Mouse (Mus musculus) heart, postnatal 14 days (tissue): ENCODE results near the gene Gap43. TPM values are rescaled to one million over a fixed set of nuclear protein-coding genes. Genes with fewer than 3 reads are reported as not detected.
"Not testable (repeated sequence)": the region's sequence is repeated elsewhere in the genome, so short reads cannot be mapped to it uniquely, and the experiment has no call there.

ENCODE experiments used
- DNase-seq, 2 experiments: peaks; one replicate each; pipeline ENCODE4 v3.0.0; 2021 to 2022
- intact Hi-C: fragments of 180-260 bp; cut with DNase I; formaldehyde crosslinking; loops from one replicate; pipeline ENCODE4 v1.15.1; 2025
- long read RNA-seq, 2 experiments: library from polyadenylated mRNA; stranded (forward); transcript quantifications; one replicate each; pipeline ENCODE4 v2.0.0; 2021
- total RNA-seq, 2 experiments: library from RNA; stranded (reverse); gene quantifications; 2 replicates each; pipeline ENCODE4 v1.2.3; 2021

Gene Gap43
- 1 to 10 TPM in 1 of 2 experiments, under 1 TPM in 1; 0.57 to 1.0 TPM for total RNA-seq
- long read RNA-seq, experiment 1, partial matches to known transcripts: 0 of 4 reads
- long read RNA-seq, experiment 1, other reads (novel, unspliced or antisense): 0 of 4 reads
- long read RNA-seq, experiment 2, partial matches to known transcripts: 0 of 1 reads
- long read RNA-seq, experiment 2, other reads (novel, unspliced or antisense): 0 of 1 reads

DNA sequence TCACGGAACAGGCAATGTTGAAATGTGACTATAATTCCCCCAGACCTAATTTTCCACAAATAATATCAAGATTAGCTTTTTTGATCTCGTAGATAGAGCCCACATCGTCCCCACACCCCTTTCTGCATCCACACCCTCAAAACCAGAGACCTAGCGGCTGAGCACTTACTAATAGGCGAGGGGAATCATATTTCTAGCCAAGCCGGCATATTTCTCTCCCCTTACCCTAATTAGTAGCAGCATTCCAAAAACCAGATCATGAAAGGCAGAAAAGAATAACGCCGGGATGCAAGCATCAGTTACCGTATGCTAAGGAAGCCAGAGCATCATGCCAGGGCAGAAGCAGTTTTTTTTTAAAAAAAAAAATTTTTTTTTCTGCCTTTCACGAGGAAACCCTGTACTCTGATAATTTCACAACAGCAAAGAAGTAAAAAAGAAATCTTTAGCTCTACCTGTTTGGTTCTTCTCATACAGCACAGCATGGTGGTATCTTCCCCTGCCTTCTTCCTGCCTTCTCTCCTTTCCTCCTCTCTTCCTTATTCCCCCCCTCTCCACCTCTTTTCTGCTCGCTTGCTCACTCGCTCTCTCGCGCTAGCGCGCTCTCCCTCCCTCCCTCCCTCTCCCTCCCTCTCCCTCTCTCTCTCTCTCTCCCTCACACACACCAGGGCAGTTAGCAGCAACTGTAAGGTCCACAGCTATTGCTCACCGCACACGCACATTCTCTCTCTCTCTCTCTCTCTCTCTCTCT is at the start of gene Gap43:
Gene Gap43 (minus strand): TSS at position 631 of the 748 bp plus-strand sequence.
- DNase-seq: no peak
- intact Hi-C loops: no loop called here

DNA sequence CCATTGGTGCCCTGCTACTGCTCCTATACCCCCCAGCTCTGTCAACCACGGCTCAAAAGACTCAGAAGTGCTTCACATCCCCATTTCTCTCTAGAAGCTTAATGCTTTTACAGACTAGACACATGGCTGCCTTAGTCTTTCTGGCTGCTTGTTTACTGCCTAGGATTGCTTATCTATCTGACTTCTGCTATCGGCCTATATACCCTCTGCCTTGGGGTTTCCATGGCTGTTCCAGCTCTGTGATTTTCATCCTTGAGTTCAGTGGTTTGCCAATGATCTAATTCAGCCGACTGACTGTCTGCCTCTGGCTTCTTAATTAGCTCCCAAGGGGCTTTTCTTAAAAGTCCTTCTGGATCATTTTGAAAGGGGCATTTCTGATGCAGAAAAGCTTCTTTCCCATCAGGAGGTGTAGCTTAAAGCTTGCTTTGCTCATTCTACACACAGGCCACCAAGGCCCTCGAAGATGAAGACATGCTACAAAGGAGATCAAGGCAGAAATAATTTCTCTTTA is 40.9 kb upstream of the Gap43 start:
- intact Hi-C loops: no loop called here
- no peak for DNase-seq

DNA sequence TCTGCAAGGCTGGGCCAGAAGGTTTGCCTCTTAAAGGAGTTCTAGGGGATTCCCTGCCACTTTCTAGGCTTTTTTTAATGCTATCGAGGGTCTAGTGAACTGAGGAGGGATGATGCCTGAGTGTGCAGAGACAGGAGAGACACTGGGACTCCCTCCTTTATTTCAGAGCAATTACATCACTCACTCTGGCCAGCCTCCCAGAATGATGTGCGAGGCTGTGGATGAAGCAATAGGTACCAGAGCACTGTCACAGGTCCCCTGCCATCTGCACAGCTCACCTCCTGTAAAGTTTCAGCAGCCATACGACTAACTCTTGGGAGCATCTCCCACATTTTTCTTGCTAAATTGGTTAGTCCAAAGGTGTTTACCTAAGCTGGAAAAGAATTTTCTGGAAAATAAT is 40.2 kb upstream of the Gap43 start:
- peak; percentile 3 to 15 for DNase-seq
- intact Hi-C loops: no loop called here

DNA sequence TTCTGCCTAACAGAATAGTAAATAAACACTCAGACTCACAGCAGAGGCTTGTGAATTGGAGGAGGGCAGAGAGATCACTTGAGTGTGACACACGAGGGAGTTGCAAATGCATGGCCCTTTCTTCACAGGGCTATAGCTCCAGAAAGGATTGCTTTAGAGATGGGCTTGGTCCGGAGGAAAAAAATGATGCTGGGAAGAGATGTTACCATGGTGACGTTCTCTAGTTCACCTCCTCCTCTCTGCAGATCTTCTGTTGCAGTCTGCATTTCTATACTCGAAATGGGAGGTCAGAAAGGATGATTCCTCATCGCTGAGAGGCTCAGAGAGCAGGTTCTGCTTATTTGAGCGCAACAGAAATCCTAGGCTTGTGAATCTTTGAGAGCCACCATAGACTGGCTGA is 29.7 kb upstream of the Gap43 start:
- DNase-seq: no peak
- intact Hi-C loops: no loop called here

DNA sequence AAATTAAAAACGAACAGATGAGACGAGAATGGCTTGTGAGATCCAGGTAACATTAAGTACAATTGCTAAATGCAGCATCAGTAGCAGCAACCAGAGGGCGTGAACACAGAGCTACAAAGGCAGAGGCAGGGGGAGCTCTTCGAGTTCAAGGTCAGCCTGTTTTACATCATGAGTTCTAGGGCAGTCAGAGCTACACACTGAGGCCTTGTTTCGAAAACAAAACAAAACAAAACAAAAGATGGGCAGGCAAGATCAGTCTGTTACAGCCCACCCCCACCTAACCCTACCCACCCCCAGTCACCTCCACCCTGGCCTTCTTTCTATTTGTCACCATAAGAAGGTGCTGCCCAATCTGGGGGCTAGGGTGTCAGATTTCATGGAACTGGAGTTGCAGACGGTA is 28.9 kb upstream of the Gap43 start:
- intact Hi-C loops: no loop called here
- no peak for DNase-seq

DNA sequence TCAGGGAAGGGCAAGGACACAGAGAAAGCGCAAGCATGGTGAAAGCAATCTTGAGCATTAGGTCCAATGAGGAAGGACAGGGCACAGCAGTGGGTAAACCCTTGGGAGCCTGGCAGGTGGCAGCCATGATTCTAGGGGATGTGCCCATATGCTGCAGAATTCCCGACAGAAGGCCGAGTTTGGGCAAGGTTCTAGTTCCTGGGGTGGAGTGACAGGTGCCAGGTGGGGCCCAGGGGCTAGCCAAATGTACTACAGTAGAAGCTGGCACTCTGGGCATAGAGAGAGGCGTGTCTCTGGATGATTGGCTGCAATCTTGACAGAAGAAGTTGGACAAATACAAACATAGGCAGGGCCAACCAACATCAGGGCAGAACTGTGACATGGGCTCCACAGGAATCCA is 19.6 kb upstream of the Gap43 start:
- intact Hi-C loops: no loop called here
- DNase-seq: no peak

DNA sequence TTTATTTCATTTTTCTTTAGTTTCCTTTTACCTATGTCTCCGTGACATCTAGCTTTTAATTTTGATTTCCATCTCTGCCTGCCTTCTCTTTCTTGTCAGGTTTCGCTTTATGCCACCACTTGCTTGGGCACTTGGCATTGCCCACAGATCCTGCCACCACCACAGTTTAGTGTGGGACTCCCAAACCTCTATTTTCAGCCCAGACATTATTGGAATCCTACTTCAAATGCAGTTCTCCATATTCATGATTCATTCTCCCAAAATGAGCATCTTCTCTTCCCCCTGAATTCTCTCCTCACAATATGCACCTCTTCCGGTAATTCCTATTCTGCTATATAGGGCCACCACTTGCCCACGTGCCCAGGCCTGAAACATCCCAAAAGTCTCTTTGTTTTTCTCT is 17.6 kb upstream of the Gap43 start:
- intact Hi-C loops: no loop called here
- no peak for DNase-seq

DNA sequence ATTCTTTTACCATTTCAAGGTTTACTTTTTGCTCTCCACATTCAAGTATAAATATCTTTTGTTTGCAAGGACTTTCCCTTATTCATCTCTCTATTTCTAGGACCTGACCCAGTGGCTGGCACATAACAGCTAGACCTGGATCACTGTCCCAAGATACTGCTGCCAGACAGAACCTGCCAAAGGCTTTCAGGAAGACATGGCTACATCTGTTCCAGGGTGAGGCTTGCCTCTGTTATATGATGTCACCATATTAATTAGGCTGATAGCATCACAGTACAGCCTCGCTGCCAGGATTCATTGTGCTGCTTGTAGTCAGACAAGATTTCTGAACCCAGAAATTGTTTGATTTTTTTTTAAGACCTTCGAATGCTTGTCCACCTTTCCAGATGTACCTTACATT is 9.6 kb upstream of the Gap43 start:
- DNase-seq: no peak
- intact Hi-C loops: no loop called here

DNA sequence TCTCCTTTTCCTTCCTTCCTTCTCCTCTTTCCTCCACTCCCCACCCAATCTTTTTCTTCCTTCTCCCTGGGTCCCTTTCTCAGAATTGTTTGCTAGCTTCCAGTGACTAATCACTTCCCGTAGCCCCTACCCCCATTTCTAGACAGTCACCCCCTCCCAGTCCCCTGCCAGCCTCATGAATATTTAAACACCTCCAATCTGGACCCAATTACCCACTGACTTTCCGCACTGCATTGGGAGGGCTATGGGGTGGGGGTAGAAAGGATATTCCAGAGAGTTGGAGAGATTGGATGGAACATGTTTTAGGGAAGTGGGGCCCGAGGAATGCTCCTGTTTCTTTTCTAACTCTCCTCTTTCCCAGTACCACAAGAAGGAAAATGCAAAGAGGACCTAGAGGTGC is 414 bp upstream of the Gap43 start:
- DNase-seq, intact Hi-C loops: not testable (repeated sequence)

DNA sequence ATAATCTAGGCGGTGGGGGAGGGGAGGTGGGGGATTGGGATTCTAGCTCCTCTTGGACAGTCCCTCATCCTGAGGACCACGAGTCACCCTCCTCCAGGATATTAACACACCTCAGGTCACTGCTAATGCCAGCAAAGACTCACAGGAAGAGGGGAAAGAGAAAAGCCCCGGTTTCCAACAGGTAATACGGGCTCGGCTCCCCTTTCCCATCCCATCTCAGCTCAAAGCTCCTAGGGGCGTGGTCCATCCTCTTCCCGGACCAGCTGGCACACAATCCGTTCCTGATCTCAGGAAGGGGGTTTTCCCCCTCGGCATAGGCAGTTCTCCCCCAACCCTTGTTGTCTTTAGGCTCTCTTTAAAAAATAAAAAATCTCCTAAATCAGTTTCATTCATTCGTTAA is 939 bp downstream of the Gap43 start:
- intact Hi-C loops: no loop called here
- no peak for DNase-seq

DNA sequence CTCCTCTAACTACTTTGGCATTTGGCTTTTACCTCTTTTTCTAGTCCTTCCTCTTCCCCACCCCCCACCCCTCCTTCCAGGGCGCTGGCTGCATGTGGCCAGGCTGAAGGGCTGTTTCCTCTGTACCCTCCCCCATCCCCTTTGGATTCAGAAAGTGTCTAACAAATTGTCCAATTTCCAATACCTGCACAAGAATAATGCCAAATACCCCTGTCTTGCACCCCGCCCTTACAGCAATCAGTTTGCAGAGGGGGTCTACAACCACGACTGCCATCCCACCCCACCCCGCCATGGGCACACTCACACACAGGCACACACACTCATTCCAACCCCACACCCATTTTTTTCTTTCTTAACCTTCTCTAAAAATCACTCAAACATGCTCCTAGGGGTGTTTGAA is 1.5 kb downstream of the Gap43 start:
- no peak for DNase-seq
- intact Hi-C loops: no loop called here

DNA sequence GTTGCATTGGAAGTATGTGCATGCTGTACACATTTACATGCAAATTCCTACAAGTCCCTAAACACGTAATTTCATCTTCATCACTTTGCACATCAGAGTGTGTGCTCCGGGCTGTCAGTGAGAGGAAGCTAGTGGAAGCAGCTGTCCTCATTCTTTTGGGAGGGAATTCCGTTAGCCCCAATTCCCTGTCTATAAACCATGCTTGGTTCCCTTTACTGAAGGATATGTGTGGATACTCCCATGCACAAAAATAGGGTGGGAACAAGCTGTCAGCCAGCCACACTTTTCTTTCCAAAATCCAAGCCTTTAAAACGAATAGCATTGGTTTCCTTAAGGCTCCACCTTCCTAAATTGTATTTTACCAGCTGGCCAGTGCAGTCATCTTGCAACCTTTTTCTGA is 2.1 kb downstream of the Gap43 start:
- intact Hi-C loops: no loop called here
- DNase-seq: no peak

DNA sequence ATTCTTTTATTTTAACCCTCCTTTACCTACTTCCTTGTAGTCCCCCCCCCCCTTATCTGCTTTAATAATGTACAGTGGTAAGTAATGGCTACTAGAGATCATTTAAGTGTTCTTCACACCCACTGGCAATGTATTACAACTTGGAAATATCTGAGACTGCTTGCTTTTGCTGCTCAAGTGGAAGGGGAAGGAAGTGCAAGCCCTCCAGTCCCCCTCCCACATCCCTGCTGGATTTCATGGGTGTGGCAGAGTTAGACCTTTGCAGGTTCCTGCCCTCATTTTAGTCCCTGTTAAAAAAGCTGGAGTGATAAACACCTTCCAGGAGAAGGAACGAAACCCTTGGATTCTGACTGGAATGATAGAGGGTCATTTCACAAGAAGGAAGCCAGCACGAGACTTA is 2.8 kb downstream of the Gap43 start:
- intact Hi-C loops: no loop called here
- DNase-seq: no peak

DNA sequence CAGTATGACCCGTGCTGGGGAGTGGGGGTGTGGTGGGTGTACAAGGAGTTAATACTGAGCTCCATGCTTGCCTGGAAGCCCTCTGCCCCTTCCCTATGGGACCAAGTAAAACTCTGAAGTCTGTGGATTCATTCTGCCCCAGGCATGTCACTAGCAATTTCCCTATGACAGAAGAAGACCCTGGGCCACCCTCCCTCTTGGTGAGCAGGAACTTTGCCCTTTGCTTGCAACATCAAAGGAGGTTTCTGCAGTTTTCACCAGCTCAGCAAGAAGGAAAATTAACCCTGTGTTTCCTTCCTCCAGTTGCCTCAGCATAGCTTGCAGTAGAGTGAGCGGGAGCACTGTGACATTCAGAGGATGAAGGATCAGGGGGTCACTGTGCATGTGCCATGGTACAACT is 3.8 kb downstream of the Gap43 start:
- DNase-seq: no peak
- intact Hi-C loops: no loop called here

DNA sequence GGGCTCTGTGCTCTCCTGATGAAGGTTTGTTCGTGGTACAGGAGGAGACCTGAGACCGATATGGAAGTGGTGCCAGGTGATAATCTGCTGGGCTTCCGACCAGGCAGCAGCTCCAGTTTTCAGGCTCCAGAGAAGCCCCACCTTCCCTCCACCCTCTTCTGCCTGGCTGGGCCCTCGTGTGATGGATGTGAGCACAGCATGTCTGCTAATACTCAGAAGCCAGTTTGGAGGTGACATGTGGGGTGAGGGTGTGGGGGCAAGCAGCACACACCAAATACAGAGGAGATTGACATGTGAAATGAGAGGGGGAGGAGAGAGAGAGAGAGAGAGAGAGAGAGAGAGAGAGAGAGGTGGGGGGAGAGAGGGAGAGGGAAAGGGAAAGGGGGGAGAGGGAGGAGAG is 8.1 kb downstream of the Gap43 start:
- no peak for DNase-seq
- intact Hi-C loops: no loop called here

DNA sequence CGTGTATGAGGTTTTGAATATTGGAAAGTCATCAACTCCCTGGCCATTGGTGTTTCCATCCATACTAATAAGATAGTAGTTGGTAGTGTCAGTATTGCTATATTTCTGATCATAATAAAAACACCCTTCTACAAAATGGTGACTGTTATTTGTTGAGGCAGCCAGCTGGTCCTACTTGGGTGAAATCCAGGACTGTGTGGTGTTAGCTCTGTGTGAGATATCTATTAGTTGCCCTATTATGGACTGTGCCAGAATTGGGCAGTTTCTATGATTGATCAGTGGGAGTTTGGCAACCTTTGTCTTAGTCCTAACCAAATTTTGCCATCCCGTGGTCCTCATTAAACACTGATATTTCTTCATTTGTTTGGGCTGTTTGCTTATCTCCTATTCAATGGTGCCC is 14.3 kb downstream of the Gap43 start:
- DNase-seq: no peak
- intact Hi-C loops: no loop called here

DNA sequence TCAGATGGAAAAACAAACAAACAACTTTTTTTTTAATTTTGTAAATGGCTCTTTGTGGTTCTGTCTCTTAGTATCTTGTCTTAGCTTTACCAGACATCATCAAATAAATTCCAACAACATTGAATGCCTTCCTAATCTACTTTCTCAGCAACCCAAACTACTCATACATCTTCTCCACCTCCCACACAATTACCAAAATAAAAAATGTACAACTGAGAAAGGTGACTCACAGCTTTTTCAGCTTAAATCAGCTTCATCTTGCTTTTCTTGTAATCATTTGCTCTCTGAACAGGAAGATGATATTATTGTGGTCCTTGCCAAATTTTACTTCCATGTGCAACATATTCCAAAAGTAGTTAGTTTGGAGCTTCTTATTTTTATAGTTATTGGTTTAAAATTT is 14.9 kb downstream of the Gap43 start:
- intact Hi-C loops: no loop called here
- no peak for DNase-seq

DNA sequence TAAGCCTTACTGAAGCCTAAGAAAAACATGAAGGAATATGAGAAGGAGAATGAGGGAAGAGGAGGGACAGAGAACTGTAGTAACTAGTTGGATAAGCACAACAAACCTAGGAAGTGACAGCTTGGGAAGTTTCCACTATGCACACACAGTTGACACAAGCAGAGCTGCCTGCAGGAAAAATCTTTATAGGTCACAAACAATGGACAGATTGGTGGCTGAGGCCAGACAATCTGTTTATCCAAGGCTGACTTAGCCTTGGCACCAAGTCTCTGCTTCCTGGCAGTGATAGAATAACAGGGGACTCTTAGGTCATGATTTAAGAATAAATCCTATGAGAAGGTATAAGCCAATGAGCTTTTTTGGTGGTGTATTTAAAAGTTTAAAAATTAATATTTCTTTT is 20.6 kb downstream of the Gap43 start:
- intact Hi-C loops: no loop called here

DNA sequence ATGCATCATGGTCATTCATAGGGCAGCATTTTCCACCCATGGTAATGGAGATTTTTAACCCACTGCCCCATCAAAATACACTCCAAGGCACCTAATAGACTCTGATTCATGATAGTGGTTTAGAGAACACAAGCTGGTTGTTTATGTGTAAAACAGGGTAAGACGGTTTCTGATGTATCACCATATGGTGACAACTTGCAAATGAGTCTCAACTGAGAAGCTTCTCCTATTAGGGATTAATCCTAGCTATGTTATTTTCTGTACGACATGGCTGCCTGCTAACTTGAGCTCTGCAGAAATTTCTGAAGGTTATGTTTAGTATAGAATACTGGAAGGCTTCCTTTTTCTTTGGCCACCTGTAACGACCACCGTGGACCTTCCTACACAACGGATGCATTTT is 21.1 kb downstream of the Gap43 start:
- no peak for DNase-seq
- intact Hi-C loops: no loop called here

More for the DNA sequence above, 20.6 kb downstream of the Gap43 start:
- peak in 1 of 2 experiments; percentile 25 for DNase-seq

DNA sequence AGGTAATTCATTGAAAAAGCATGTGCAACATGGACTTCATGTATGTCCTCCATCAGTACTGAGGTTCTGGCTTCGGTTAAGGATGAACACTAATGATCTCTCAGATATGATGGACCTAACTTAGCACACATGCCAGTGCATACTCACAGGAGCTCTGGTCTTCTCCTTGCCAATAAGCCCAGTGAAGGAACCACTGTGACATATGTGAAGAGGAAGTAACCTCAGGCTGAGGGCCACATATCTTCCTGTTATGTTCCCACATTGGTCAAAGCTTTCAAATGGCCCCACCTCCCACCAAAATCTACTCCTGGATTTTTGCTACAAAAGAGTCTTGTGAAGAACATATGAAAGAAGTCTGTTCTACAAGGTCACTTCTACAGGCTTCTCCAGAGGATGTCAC is 28.3 kb downstream of the Gap43 start:
- DNase-seq: no peak
- intact Hi-C loops: no loop called here

DNA sequence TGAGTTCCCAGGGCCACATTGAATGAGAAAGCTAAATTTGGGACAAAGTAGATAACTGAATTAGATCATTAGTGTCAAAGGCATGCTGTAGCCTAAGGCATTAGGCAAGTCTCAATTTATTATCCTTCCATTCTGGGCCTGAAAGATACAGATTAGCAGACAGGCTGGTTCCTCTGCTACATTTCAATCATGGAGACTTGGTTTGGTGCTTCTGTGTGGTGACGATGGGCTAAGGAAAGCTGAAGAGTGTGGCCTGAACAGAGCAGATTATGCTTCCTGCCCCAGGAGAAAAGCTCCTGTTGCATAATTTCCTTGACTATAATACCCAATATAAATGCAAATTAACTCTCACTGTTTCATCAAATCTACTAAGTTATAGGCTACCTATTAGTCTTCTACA is 31.7 kb downstream of the Gap43 start:
- no peak for DNase-seq
- intact Hi-C loops: no loop called here

DNA sequence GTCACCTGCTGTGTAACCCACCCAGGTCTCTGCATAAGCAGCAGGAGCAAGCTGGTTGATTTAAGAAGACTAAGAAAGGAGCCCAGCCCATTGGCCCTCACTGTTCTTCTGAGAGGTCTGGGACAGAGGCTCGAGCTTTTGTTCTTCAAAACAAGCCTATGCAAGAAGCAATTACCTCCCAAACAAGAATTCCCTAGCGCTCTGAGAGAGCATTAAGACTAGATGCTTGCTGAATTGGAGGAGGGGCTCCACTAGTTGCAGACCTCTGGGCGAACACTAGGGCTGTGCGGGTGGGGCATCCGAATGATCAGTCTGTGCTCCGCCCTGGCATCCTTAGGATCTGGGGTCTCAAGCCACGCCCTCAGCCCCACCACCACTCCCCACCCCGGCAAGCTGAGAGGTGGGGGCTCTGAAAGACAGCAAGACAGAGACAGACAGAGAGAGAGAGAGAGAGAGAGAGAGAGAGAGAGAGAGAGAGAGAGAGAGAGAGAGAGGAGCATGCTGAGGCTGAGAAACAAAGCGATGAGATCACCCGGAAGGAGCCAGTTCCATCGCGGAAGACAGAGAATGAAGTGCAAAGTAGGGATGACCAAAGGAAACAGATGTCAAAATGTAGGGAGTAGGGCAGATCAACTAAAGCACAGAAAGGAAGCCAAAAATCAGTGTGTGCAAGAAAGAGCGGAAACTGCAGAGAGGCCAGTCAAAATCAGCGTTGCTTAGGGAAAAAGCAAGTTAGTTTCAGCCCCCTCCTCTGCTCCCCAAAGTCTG is 34.3 kb downstream of the Gap43 start:
- peak; percentile 6 to 32 for DNase-seq
- intact Hi-C loops: no loop called here
